Mouse (Mus musculus): ENCODE data around the gene Rtl10. TPM values are rescaled to one million over a fixed set of nuclear protein-coding genes. Genes with fewer than 3 reads are reported as not detected.
"Not testable (repeated sequence)": the region's sequence is repeated elsewhere in the genome, so short reads cannot be mapped to it uniquely, and the experiment has no call there.

Rtl10 gene
- total and polyA plus RNA-seq, 3 experiments: 4.8 to 21.1 (median 9.8) TPM

DNA sequence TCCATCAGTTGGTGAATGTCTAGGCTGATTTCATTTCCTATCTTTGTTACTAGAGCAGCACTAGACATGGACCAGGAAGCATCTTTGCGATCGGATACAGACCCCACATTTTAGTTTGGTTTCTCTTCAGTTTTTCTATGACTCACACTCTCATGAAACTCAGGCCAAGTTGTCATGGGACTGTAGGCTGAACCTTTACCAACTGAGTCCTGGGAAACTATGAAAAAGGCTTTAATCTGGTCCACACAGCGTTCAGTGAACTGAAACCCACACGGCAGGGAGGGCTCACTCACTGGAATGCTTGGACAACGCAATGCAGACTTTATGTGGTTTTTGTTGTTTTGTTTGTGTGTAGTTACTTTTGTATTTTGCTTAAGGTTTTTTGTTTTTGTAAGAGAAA, 30.0 kb downstream of the Rtl10 start:
- Histone ChIP-seq H3K27ac (ENCODE audit: insufficient read depth, low read depth) (no peak overlapping the region), H3K36me3 (replicated peaks in 1 of 2; ENCODE audit: control insufficient read depth in 1 of 2, insufficient read depth in 1 of 2, low read length in 1 of 2) (peaks cover 0 to 13% of the 10 kb centered on the region in 2 experiments), H3K4me3 (replicated peaks in 1 of 3; ENCODE audit: low read depth in 2 of 3, low read length in 2 of 3, poor library complexity in 1 of 3) (no peak overlapping the region), H3K9ac (ENCODE audit: insufficient read depth, low read depth) (no peak overlapping the region), H3K9me3 (replicated peaks; ENCODE audit: low read length) (peaks cover 5% of the 10 kb centered on the region), H3K4me1 (ENCODE audit: control insufficient read depth in 1 of 2, insufficient read depth in 2 of 2) (no peaks in the 10 kb centered on the region), H3K79me2 (replicated peaks; ENCODE audit: control insufficient read depth, extremely low read depth, insufficient read depth, poor library complexity, severe bottlenecking) (no peaks in the 10 kb centered on the region), H3K27me3 (replicated peaks) (no peaks in the 10 kb centered on the region), H3K4me2 (ENCODE audit: insufficient read depth, low read depth, poor library complexity, severe bottlenecking) (no peak overlapping the region; the same call in 1 of the 2 replicates)
- no peak for DNase-seq (ENCODE audit: extremely low read depth)
- TF ChIP-seq JUN (IDR thresholded peaks at IDR 0.05; ENCODE audit: insufficient read depth, low read depth, low read length): no peak
- TF ChIP-seq EP300 (IDR thresholded peaks at IDR 0.05; ENCODE audit: low read length): peak; percentile 20; the same call in 1 of the 2 replicates
- dilution Hi-C loops (cut with MboI; ENCODE audit: extremely low pct_ligation_motif_present, extremely low pct_unique_long_range_greater_than_20kb, low sequenced_read_pairs) (no loop called here), in situ Hi-C loops (cut with MboI; ENCODE audit: low pct_ligation_motif_present, low pct_unique_long_range_greater_than_20kb, low sequenced_read_pairs) (no loop called here)

DNA sequence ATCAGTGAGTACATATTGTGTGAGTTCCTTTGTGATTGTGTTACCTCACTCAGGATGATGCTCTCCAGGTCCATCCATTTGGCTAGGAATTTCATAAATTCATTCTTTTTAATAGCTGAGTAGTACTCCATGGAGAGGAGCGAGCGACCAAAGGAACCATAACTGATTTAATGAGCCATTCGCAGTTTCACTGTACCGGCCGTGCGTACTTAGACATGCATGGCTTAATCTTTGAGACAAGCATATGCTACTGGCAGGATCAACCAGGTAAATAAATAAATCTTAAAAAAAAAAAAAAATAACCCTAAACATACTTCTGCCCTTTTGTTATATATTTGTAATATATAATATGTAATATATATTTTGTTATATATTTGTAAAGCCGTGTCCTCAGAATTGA, 34.4 kb downstream of the Rtl10 start:
- H3K79me2 ChIP-seq (replicated peaks; ENCODE audit: control insufficient read depth, extremely low read depth, insufficient read depth, poor library complexity, severe bottlenecking); in situ Hi-C loops (cut with MboI; ENCODE audit: low pct_ligation_motif_present, low pct_unique_long_range_greater_than_20kb, low sequenced_read_pairs); H3K4me2 ChIP-seq (ENCODE audit: insufficient read depth, low read depth, poor library complexity, severe bottlenecking); H3K4me3 ChIP-seq (replicated peaks in 1 of 3; ENCODE audit: low read depth in 2 of 3, low read length in 2 of 3, poor library complexity in 1 of 3); H3K27me3 ChIP-seq (replicated peaks); H3K4me1 ChIP-seq (ENCODE audit: control insufficient read depth in 1 of 2, insufficient read depth in 2 of 2); H3K27ac ChIP-seq (ENCODE audit: insufficient read depth, low read depth); DNase-seq (ENCODE audit: extremely low read depth); H3K9me3 ChIP-seq (replicated peaks; ENCODE audit: low read length); H3K9ac ChIP-seq (ENCODE audit: insufficient read depth, low read depth); H3K36me3 ChIP-seq (replicated peaks in 1 of 2; ENCODE audit: control insufficient read depth in 1 of 2, insufficient read depth in 1 of 2, low read length in 1 of 2); dilution Hi-C loops (cut with MboI; ENCODE audit: extremely low pct_ligation_motif_present, extremely low pct_unique_long_range_greater_than_20kb, low sequenced_read_pairs): not testable (repeated sequence)

DNA sequence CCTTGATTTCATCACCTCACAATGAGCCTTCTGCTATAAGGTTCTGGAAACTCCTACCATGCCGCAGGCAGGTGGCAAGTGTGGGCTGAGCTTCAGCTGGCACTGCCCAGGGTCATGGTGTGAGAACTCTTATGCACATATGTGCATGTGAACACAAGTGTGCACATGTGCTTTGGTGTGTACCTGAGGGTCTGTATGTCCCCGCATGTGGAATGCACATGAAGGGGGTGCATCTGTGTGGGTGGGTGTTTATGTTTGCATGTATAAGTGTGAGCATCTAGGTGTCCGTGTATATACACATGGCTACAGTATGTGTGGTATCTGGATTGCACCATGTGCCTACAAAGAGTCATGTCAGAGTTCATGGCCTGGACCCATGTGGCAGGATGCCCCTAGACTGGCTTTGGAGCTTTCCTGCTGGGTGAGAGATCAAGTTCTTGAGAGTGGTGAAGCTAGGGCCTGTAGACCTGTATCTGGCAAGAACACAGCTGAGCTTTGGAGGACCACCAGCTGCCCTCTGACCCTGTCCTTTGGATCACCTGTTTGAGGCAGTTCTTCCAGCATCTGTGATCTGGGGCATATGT, 38.8 kb downstream of the Rtl10 start:
- Histone ChIP-seq H3K27ac (ENCODE audit: insufficient read depth, low read depth) (no peak overlapping the region), H3K27me3 (replicated peaks) (no peaks in the 10 kb centered on the region), H3K9me3 (replicated peaks; ENCODE audit: low read length) (no peaks in the 10 kb centered on the region), H3K9ac (ENCODE audit: insufficient read depth, low read depth) (no peak overlapping the region), H3K4me1 (ENCODE audit: control insufficient read depth in 1 of 2, insufficient read depth in 2 of 2) (no peaks in the 10 kb centered on the region), H3K4me2 (ENCODE audit: insufficient read depth, low read depth, poor library complexity, severe bottlenecking) (no peak overlapping the region), H3K4me3 (replicated peaks in 1 of 3; ENCODE audit: low read depth in 2 of 3, low read length in 2 of 3, poor library complexity in 1 of 3) (no peak overlapping the region), H3K36me3 (replicated peaks in 1 of 2; ENCODE audit: control insufficient read depth in 1 of 2, insufficient read depth in 1 of 2, low read length in 1 of 2) (peaks cover 0 to 21% of the 10 kb centered on the region in 2 experiments), H3K79me2 (replicated peaks; ENCODE audit: control insufficient read depth, extremely low read depth, insufficient read depth, poor library complexity, severe bottlenecking) (no peaks in the 10 kb centered on the region)
- dilution Hi-C loops (cut with MboI; ENCODE audit: extremely low pct_ligation_motif_present, extremely low pct_unique_long_range_greater_than_20kb, low sequenced_read_pairs) (no loop called here), in situ Hi-C loops (cut with MboI; ENCODE audit: low pct_ligation_motif_present, low pct_unique_long_range_greater_than_20kb, low sequenced_read_pairs) (no loop called here)
- no peak for DNase-seq (ENCODE audit: extremely low read depth)
- TF ChIP-seq JUN (IDR thresholded peaks at IDR 0.05; ENCODE audit: insufficient read depth, low read depth, low read length) (no peak), MAZ (IDR thresholded peaks at IDR 0.05; ENCODE audit: low read depth, low read length) (no peak), MAX (IDR thresholded peaks at IDR 0.05; ENCODE audit: low read length) (no peak)

DNA sequence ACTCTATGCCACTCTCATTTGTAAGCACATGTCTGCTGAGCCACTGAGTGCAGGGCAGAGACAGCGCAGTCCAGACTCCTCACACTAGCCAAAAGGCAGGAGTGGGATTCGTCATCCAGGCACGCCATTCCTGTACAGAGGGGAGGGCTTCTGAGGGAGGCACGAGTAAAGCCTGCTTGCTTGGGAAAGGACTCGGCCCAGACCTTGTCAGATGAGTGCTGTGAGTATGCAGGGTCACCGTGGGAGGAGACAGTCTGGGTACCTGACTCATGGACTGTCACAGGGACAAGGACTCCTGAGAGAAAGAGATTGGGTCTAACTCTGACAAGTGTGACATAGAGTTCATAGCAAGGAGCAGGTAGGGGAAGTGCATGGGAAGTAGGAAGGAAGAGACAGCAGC, 40.6 kb downstream of the Rtl10 start:
- dilution Hi-C loops (cut with MboI; ENCODE audit: extremely low pct_ligation_motif_present, extremely low pct_unique_long_range_greater_than_20kb, low sequenced_read_pairs): no loop called here
- Histone ChIP-seq H3K4me3 (replicated peaks in 1 of 3; ENCODE audit: low read depth in 2 of 3, low read length in 2 of 3, poor library complexity in 1 of 3) (no peak overlapping the region), H3K4me1 (ENCODE audit: control insufficient read depth in 1 of 2, insufficient read depth in 2 of 2) (no peaks in the 10 kb centered on the region), H3K27me3 (replicated peaks) (no peaks in the 10 kb centered on the region), H3K9ac (ENCODE audit: insufficient read depth, low read depth) (no peak overlapping the region), H3K36me3 (replicated peaks in 1 of 2; ENCODE audit: control insufficient read depth in 1 of 2, insufficient read depth in 1 of 2, low read length in 1 of 2) (peaks cover 0 to 37% of the 10 kb centered on the region in 2 experiments), H3K79me2 (replicated peaks; ENCODE audit: control insufficient read depth, extremely low read depth, insufficient read depth, poor library complexity, severe bottlenecking) (no peaks in the 10 kb centered on the region), H3K9me3 (replicated peaks; ENCODE audit: low read length) (no peaks in the 10 kb centered on the region), H3K4me2 (ENCODE audit: insufficient read depth, low read depth, poor library complexity, severe bottlenecking) (no peak overlapping the region), H3K27ac (ENCODE audit: insufficient read depth, low read depth) (no peak overlapping the region)
- in situ Hi-C loops (cut with MboI; ENCODE audit: low pct_ligation_motif_present, low pct_unique_long_range_greater_than_20kb, low sequenced_read_pairs): no loop called here
- TF ChIP-seq KAT2A (IDR thresholded peaks at IDR 0.05; ENCODE audit: insufficient replicate concordance, low read length): no peak
- no peak for TF ChIP-seq RAD21 (IDR thresholded peaks at IDR 0.05; ENCODE audit: low read depth, low read length)
- TF ChIP-seq HCFC1 (IDR thresholded peaks at IDR 0.05; ENCODE audit: low read depth, low read length): no peak
- no peak for TF ChIP-seq UBTF (IDR thresholded peaks at IDR 0.05; ENCODE audit: low read depth, low read length)
- no peak for TF ChIP-seq ZC3H11A (IDR thresholded peaks at IDR 0.05; ENCODE audit: low read depth, low read length)
- no peak for TF ChIP-seq EP300 (IDR thresholded peaks at IDR 0.05; ENCODE audit: low read length)
- no peak for TF ChIP-seq MAX (IDR thresholded peaks at IDR 0.05; ENCODE audit: low read length)
- no peak for TF ChIP-seq ELF1 (IDR thresholded peaks at IDR 0.05; ENCODE audit: low read depth, low read length)
- no peak for TF ChIP-seq MXI1 (IDR thresholded peaks at IDR 0.05; ENCODE audit: low read depth, low read length)
- TF ChIP-seq NRF1 (IDR thresholded peaks at IDR 0.05; ENCODE audit: low read depth, low read length): no peak
- no peak for TF ChIP-seq SIN3A (IDR thresholded peaks at IDR 0.05; ENCODE audit: low read length)
- TF ChIP-seq TCF12 (IDR thresholded peaks at IDR 0.05; ENCODE audit: low read depth, low read length): no peak
- no peak for TF ChIP-seq MAFK (IDR thresholded peaks at IDR 0.05; ENCODE audit: insufficient replicate concordance, low read length)
- TF ChIP-seq ETS1 (conservative IDR thresholded peaks at IDR 0.05; ENCODE audit: low read depth, low read length): no peak
- TF ChIP-seq JUN (IDR thresholded peaks at IDR 0.05; ENCODE audit: insufficient read depth, low read depth, low read length): no peak
- TF ChIP-seq POLR2AphosphoS2 (IDR thresholded peaks at IDR 0.05; ENCODE audit: low read depth, low read length): no peak
- DNase-seq (ENCODE audit: extremely low read depth): no peak
